Mouse (Mus musculus): ENCODE data around the gene Rap1a.

Rap1a gene

GRCm38 (mm10) chr3:105760063-105760462 lies 41.1 kb downstream of the Rap1a start:
- DNase-seq (ENCODE audit: low spot score) = no peak

- DNase-seq (ENCODE audit: low spot score) = no peak
Observed at GRCm38 (mm10) chr3:105758658-105759057, 42.5 kb downstream of the Rap1a start.

GRCm38 (mm10) chr3:105758098-105758497 lies 43.0 kb downstream of the Rap1a start:
- DNase-seq (ENCODE audit: low spot score) = no peak

- no peak for DNase-seq (ENCODE audit: low spot score)
Observed at GRCm38 (mm10) chr3:105757323-105758083, 43.6 kb downstream of the Rap1a start.

GRCm38 (mm10) chr3:105756505-105756904 lies 44.6 kb downstream of the Rap1a start:
- no peak for DNase-seq (ENCODE audit: low spot score)

- DNase-seq (ENCODE audit: low spot score) = no peak
Observed at GRCm38 (mm10) chr3:105755123-105755522, 46.0 kb downstream of the Rap1a start.

GRCm38 (mm10) chr3:105754184-105754583 lies 47.0 kb downstream of the Rap1a start:
- no peak for DNase-seq (ENCODE audit: low spot score)

- DNase-seq (ENCODE audit: low spot score) = no peak
Observed at GRCm38 (mm10) chr3:105750810-105751209, 50.3 kb downstream of the Rap1a start.

GRCm38 (mm10) chr3:105746542-105746941 lies 54.6 kb downstream of the Rap1a start:
- DNase-seq (ENCODE audit: low spot score) = no peak

GRCm38 (mm10) chr3:105737666-105738065 lies 63.5 kb downstream of the Rap1a start:
- DNase-seq (ENCODE audit: low spot score) = no peak

- DNase-seq (ENCODE audit: low spot score) = no peak
Observed at GRCm38 (mm10) chr3:105737070-105737469, 64.1 kb downstream of the Rap1a start.

GRCm38 (mm10) chr3:105736148-105736547 lies 65.0 kb downstream of the Rap1a start:
- DNase-seq (ENCODE audit: low spot score) = no peak

- no peak for DNase-seq (ENCODE audit: low spot score)
Observed at GRCm38 (mm10) chr3:105735285-105735684, 65.9 kb downstream of the Rap1a start.

- DNase-seq (ENCODE audit: low spot score) = no peak
Observed at GRCm38 (mm10) chr3:105733538-105733937, 67.6 kb downstream of the Rap1a start.

- DNase-seq (ENCODE audit: low spot score) = no peak
Observed at GRCm38 (mm10) chr3:105732360-105732759, 68.8 kb downstream of the Rap1a start.

GRCm38 (mm10) chr3:105726037-105726436 lies 75.1 kb downstream of the Rap1a start:
- no peak for DNase-seq (ENCODE audit: low spot score)

GRCm38 (mm10) chr3:105722510-105722909 lies 78.6 kb downstream of the Rap1a start:
- no peak for DNase-seq (ENCODE audit: low spot score)

- DNase-seq (ENCODE audit: low spot score) = no peak
Observed at GRCm38 (mm10) chr3:105721681-105722201, 79.4 kb downstream of the Rap1a start.

GRCm38 (mm10) chr3:105720514-105720913 lies 80.6 kb downstream of the Rap1a start:
- no peak for DNase-seq (ENCODE audit: low spot score)

- no peak for DNase-seq (ENCODE audit: low spot score)
Observed at GRCm38 (mm10) chr3:105719979-105720378, 81.2 kb downstream of the Rap1a start.

GRCm38 (mm10) chr3:105718746-105719145 lies 82.4 kb downstream of the Rap1a start:
- no peak for DNase-seq (ENCODE audit: low spot score)

- no peak for DNase-seq (ENCODE audit: low spot score)
Observed at GRCm38 (mm10) chr3:105717856-105718555, 83.1 kb downstream of the Rap1a start.

GRCm38 (mm10) chr3:105716353-105717000 lies 84.7 kb downstream of the Rap1a start:
- DNase-seq (ENCODE audit: low spot score) = no peak
